Mouse (Mus musculus): Measurements from ENCODE around the gene Tnnc1. TPM values are rescaled to one million over a fixed set of nuclear protein-coding genes. Genes with fewer than 3 reads are reported as not detected.

Tnnc1 gene
- polyA plus RNA-seq (2012; rRNA removed): 0.18 and 0.62 TPM in 2 replicates

GRCm38 (mm10) chr14:31208084-31208483, at the start of gene Tnnc1:
TSS of gene Tnnc1 (plus strand) at chr14:31208312.
- DNase-seq (ENCODE audit: low read depth in 1 of 2, low spot score in 2 of 2): no peak
- peaks cover 2% of the 10 kb centered on the region; the same call in 1 of the 2 replicates for H3K4me1 ChIP-seq (ENCODE audit: control insufficient read depth, insufficient read depth, insufficient read length)
- H3K4me3 ChIP-seq (ENCODE audit: extremely low read depth, insufficient read depth, insufficient read length): peak within 1 kb of the TSS; percentile 76; the same call in 1 of the 2 replicates
- WGBS: 89% methylated on average over 2 of the region's 2 CpGs
- H3K27ac ChIP-seq (ENCODE audit: insufficient read depth, low read length): peak within 1 kb of the TSS; percentile 4; the same call in 1 of the 2 replicates
- H3K27me3 ChIP-seq (ENCODE audit: control insufficient read depth, insufficient read depth, low read length): no peaks in the 10 kb centered on the region
- TF ChIP-seq CTCF (IDR thresholded peaks at IDR 0.05; ENCODE audit: extremely low read depth, insufficient read depth, insufficient read length, insufficient replicate concordance) (no peak), POLR2A (IDR thresholded peaks at IDR 0.05; ENCODE audit: low read depth, low read length) (no peak)
- H3K36me3 ChIP-seq (ENCODE audit: control insufficient read depth, insufficient read depth, low read length): peaks cover 5% of the 10 kb centered on the region

- no peaks in the 10 kb centered on the region for H3K36me3 ChIP-seq (ENCODE audit: control insufficient read depth, insufficient read depth, low read length)
- no peak overlapping the region for H3K27ac ChIP-seq (ENCODE audit: insufficient read depth, low read length)
- 56% methylated on average over 27 of the region's 27 CpGs for WGBS
- no peak overlapping the region for H3K4me3 ChIP-seq (ENCODE audit: extremely low read depth, insufficient read depth, insufficient read length)
- no peak for DNase-seq (ENCODE audit: low read depth in 1 of 2, low spot score in 2 of 2)
- TF ChIP-seq POLR2A (IDR thresholded peaks at IDR 0.05; ENCODE audit: low read depth, low read length) (no peak), CTCF (IDR thresholded peaks at IDR 0.05; ENCODE audit: extremely low read depth, insufficient read depth, insufficient read length, insufficient replicate concordance) (no peak)
- H3K27me3 ChIP-seq (ENCODE audit: control insufficient read depth, insufficient read depth, low read length): no peaks in the 10 kb centered on the region
- H3K4me1 ChIP-seq (ENCODE audit: control insufficient read depth, insufficient read depth, insufficient read length): no peaks in the 10 kb centered on the region
These were observed 47.6 kb upstream of the Tnnc1 start for GRCm38 (mm10) chr14:31160196-31161150.

GRCm38 (mm10) chr14:31161191-31161590, 46.9 kb upstream of the Tnnc1 start:
- Histone ChIP-seq H3K4me3 (ENCODE audit: extremely low read depth, insufficient read depth, insufficient read length) (no peak overlapping the region), H3K36me3 (ENCODE audit: control insufficient read depth, insufficient read depth, low read length) (no peaks in the 10 kb centered on the region), H3K27ac (ENCODE audit: insufficient read depth, low read length) (no peak overlapping the region), H3K4me1 (ENCODE audit: control insufficient read depth, insufficient read depth, insufficient read length) (no peaks in the 10 kb centered on the region; the same call in 1 of the 2 replicates), H3K27me3 (ENCODE audit: control insufficient read depth, insufficient read depth, low read length) (no peaks in the 10 kb centered on the region)
- WGBS: 88% methylated on average over 7 of the region's 7 CpGs
- TF ChIP-seq CTCF (IDR thresholded peaks at IDR 0.05; ENCODE audit: extremely low read depth, insufficient read depth, insufficient read length, insufficient replicate concordance): no peak
- no peak for TF ChIP-seq POLR2A (IDR thresholded peaks at IDR 0.05; ENCODE audit: low read depth, low read length)
- no peak for DNase-seq (ENCODE audit: low read depth in 1 of 2, low spot score in 2 of 2)

- no peaks in the 10 kb centered on the region; the same call in 1 of the 2 replicates for H3K4me1 ChIP-seq (ENCODE audit: control insufficient read depth, insufficient read depth, insufficient read length)
- H3K4me3 ChIP-seq (ENCODE audit: extremely low read depth, insufficient read depth, insufficient read length): no peak overlapping the region
- H3K27me3 ChIP-seq (ENCODE audit: control insufficient read depth, insufficient read depth, low read length): no peaks in the 10 kb centered on the region
- no peak overlapping the region for H3K27ac ChIP-seq (ENCODE audit: insufficient read depth, low read length)
- WGBS: 82% methylated on average over 10 of the region's 10 CpGs
- DNase-seq (ENCODE audit: low read depth in 1 of 2, low spot score in 2 of 2): no peak
- TF ChIP-seq CTCF (IDR thresholded peaks at IDR 0.05; ENCODE audit: extremely low read depth, insufficient read depth, insufficient read length, insufficient replicate concordance) (no peak), POLR2A (IDR thresholded peaks at IDR 0.05; ENCODE audit: low read depth, low read length) (no peak)
- H3K36me3 ChIP-seq (ENCODE audit: control insufficient read depth, insufficient read depth, low read length): no peaks in the 10 kb centered on the region
These were observed 46.5 kb upstream of the Tnnc1 start for GRCm38 (mm10) chr14:31161638-31162037.

GRCm38 (mm10) chr14:31164067-31164466, 44.0 kb upstream of the Tnnc1 start:
- H3K27ac ChIP-seq (ENCODE audit: insufficient read depth, low read length): no peak overlapping the region
- TF ChIP-seq CTCF (IDR thresholded peaks at IDR 0.05; ENCODE audit: extremely low read depth, insufficient read depth, insufficient read length, insufficient replicate concordance) (no peak), POLR2A (IDR thresholded peaks at IDR 0.05; ENCODE audit: low read depth, low read length) (no peak)
- DNase-seq (ENCODE audit: low read depth in 1 of 2, low spot score in 2 of 2): no peak
- H3K36me3 ChIP-seq (ENCODE audit: control insufficient read depth, insufficient read depth, low read length): no peaks in the 10 kb centered on the region
- no peaks in the 10 kb centered on the region; the same call in 1 of the 2 replicates for H3K4me1 ChIP-seq (ENCODE audit: control insufficient read depth, insufficient read depth, insufficient read length)
- no peak overlapping the region for H3K4me3 ChIP-seq (ENCODE audit: extremely low read depth, insufficient read depth, insufficient read length)
- no peaks in the 10 kb centered on the region for H3K27me3 ChIP-seq (ENCODE audit: control insufficient read depth, insufficient read depth, low read length)
- WGBS: 71% methylated on average over 8 of the region's 8 CpGs

GRCm38 (mm10) chr14:31165010-31165409, 43.1 kb upstream of the Tnnc1 start:
- no peaks in the 10 kb centered on the region; the same call in 1 of the 2 replicates for H3K4me1 ChIP-seq (ENCODE audit: control insufficient read depth, insufficient read depth, insufficient read length)
- no peaks in the 10 kb centered on the region for H3K36me3 ChIP-seq (ENCODE audit: control insufficient read depth, insufficient read depth, low read length)
- H3K27me3 ChIP-seq (ENCODE audit: control insufficient read depth, insufficient read depth, low read length): no peaks in the 10 kb centered on the region
- DNase-seq (ENCODE audit: low read depth in 1 of 2, low spot score in 2 of 2): no peak
- no peak overlapping the region for H3K27ac ChIP-seq (ENCODE audit: insufficient read depth, low read length)
- TF ChIP-seq CTCF (IDR thresholded peaks at IDR 0.05; ENCODE audit: extremely low read depth, insufficient read depth, insufficient read length, insufficient replicate concordance): no peak
- 68% methylated on average over 2 of the region's 2 CpGs for WGBS
- H3K4me3 ChIP-seq (ENCODE audit: extremely low read depth, insufficient read depth, insufficient read length): no peak overlapping the region

GRCm38 (mm10) chr14:31165458-31165857, 42.7 kb upstream of the Tnnc1 start:
- Histone ChIP-seq H3K36me3 (ENCODE audit: control insufficient read depth, insufficient read depth, low read length) (no peaks in the 10 kb centered on the region), H3K27me3 (ENCODE audit: control insufficient read depth, insufficient read depth, low read length) (no peaks in the 10 kb centered on the region), H3K4me1 (ENCODE audit: control insufficient read depth, insufficient read depth, insufficient read length) (no peaks in the 10 kb centered on the region; the same call in 1 of the 2 replicates), H3K27ac (ENCODE audit: insufficient read depth, low read length) (no peak overlapping the region), H3K4me3 (ENCODE audit: extremely low read depth, insufficient read depth, insufficient read length) (no peak overlapping the region)
- TF ChIP-seq POLR2A (IDR thresholded peaks at IDR 0.05; ENCODE audit: low read depth, low read length): no peak
- TF ChIP-seq CTCF (IDR thresholded peaks at IDR 0.05; ENCODE audit: extremely low read depth, insufficient read depth, insufficient read length, insufficient replicate concordance): no peak
- 35% methylated on average over 7 of the region's 7 CpGs for WGBS
- DNase-seq (ENCODE audit: low read depth in 1 of 2, low spot score in 2 of 2): no peak

Data from spleen, adult 2 months (tissue).